Mouse (Mus musculus): ENCODE measurements around the gene Myo10.

- TF ChIP-seq CTCF (IDR thresholded peaks at IDR 0.05; ENCODE audit: borderline replicate concordance, control insufficient read depth, extremely low read depth, insufficient read depth, low read length, poor library complexity) = no peak
- no peak for TF ChIP-seq POLR2A (IDR thresholded peaks at IDR 0.05; ENCODE audit: control insufficient read depth, extremely low read depth, insufficient read depth, low read length, poor library complexity)
These were observed 187.3 kb downstream of the Myo10 start for GRCm38 (mm10) chr15:25809669-25810068.
